Mouse (Mus musculus) thymus, adult 2 months (tissue): ENCODE results near the gene Polr3b. TPM values are rescaled to one million over a fixed set of nuclear protein-coding genes. Genes with fewer than 3 reads are reported as not detected.

Experiments used
- DNase-seq: peaks from one replicate; pipeline ENCODE4 v3.0.0; 2021
- H3K27ac ChIP-seq: fragments of 200-500 bp; 2 replicates; pipeline ENCODE4 v1.5.1; 2012; ENCODE audit warnings: low read length, control low read depth; ENCODE audit not compliant: control insufficient read depth, insufficient read depth
- H3K27me3 ChIP-seq: fragments of 200-500 bp; 2 replicates; pipeline ENCODE4 v1.6.1; 2012; ENCODE audit warnings: mild to moderate bottlenecking, low read length, moderate library complexity, mixed read lengths; ENCODE audit not compliant: control insufficient read depth, insufficient read depth
- H3K36me3 ChIP-seq: fragments of 200-500 bp; 2 replicates; pipeline ENCODE4 v1.6.1; 2012; ENCODE audit warnings: mild to moderate bottlenecking, low read length, moderate library complexity; ENCODE audit not compliant: control insufficient read depth, insufficient read depth
- H3K4me1 ChIP-seq: fragments of 200-500 bp; replicated peaks from 2 replicates; pipeline ENCODE4 v1.6.1; 2012; ENCODE audit warnings: low read length; ENCODE audit not compliant: control insufficient read depth, insufficient read depth
- H3K4me3 ChIP-seq: fragments of 200-500 bp; 2 replicates; pipeline ENCODE4 v1.5.1; 2012; ENCODE audit warnings: mild to moderate bottlenecking, low read length, control low read depth, moderate library complexity; ENCODE audit not compliant: control insufficient read depth, insufficient read depth
- CTCF ChIP-seq: fragments of 200-500 bp; IDR thresholded peaks from 2 replicates; pipeline ENCODE4 v1.5.1; 2012; ENCODE audit warnings: mild to moderate bottlenecking, control low read depth, low read length, moderate library complexity, borderline replicate concordance; ENCODE audit not compliant: control insufficient read depth, poor library complexity, insufficient read depth; ENCODE audit errors: extremely low read depth
- POLR2A ChIP-seq: fragments of 200-500 bp; IDR thresholded peaks from 2 replicates; pipeline ENCODE4 v1.6.1; 2012; ENCODE audit warnings: mild to moderate bottlenecking, low read length, control low read depth, moderate library complexity; ENCODE audit not compliant: control insufficient read depth, poor library complexity, insufficient read depth; ENCODE audit errors: extremely low read depth
- WGBS: fragments of 180-500 bp; shearing (Covaris S2); methylation state at CpG from one replicate; pipeline ENCODE4 v1.1.7; 2018; 5-methylcytosine and 5-hydroxymethylcytosine counted together
- polyA plus RNA-seq: library from polyadenylated mRNA; depleted of rRNA; stranded (reverse); fragments of >200 nt; gene quantifications from 2 replicates; pipeline ENCODE4 v1.2.3, GENCODE M21; 2012

Gene Polr3b
- polyA plus RNA-seq, 1 experiment: 6.6 TPM

DNA sequence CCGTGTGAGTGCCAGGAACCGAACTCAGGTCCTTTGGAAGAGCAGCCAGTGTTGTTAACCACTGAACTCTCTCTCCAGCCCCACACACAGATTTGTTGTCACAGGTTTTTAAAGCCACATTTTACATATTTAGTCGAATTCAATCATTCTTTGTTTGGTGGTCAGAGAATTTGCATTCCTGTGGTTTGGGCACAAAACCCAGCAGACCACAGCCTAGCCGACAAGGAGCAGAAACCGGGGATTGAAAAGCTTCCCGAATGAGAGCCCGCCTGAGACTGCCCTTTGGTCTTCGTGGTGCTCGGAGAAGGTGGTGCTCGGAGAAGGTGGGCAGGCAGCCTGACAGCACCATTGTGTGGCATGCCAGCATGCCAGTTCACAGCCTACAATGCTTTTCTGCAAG, 91.0 kb downstream of the Polr3b start:
- no peak for DNase-seq
- WGBS: 88% methylated on average over 10 of the region's 10 CpGs
- Histone ChIP-seq H3K4me1 (peaks cover 2% of the 10 kb centered on the region; the same call in 1 of the 2 replicates), H3K36me3 (peaks cover 4% of the 10 kb centered on the region; the same call in 1 of the 2 replicates), H3K27me3 (no peaks in the 10 kb centered on the region), H3K27ac (no peak overlapping the region), H3K4me3 (no peak overlapping the region)
- no peak for TF ChIP-seq POLR2A

- H3K27ac ChIP-seq: no peak overlapping the region
- TF ChIP-seq POLR2A (no peak), CTCF (no peak)
- no peak overlapping the region for H3K4me3 ChIP-seq
- H3K36me3 ChIP-seq: peaks cover 4% of the 10 kb centered on the region
- 57% methylated on average over 7 of the region's 7 CpGs for WGBS
- peaks cover 2% of the 10 kb centered on the region; the same call in 1 of the 2 replicates for H3K4me1 ChIP-seq
- no peak for DNase-seq
- no peaks in the 10 kb centered on the region for H3K27me3 ChIP-seq
These were observed 93.5 kb downstream of the Polr3b start for GRCm38 (mm10) chr10:84715639-84716038.

DNA sequence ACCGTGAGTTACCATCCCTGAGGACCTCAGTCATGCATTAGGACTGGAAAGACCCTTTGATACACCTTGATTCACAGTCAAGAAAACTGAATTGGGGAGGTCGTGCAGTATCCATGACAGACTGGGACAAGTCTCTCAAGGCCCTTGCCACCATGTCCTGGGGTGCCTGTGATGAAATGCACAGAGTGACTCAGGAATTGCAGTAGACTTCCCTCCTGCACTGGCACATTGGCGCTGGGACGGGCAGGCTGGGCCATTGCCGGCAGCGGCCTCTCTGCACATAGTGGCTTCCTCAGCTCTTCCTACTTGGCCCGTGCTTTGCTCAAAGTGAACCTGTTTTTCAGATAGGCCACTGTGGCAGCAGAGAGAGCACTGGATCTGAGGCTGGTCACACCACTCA, 94.5 kb downstream of the Polr3b start:
- H3K4me1 ChIP-seq: peaks cover 2% of the 10 kb centered on the region; the same call in 1 of the 2 replicates
- whole genome bisulfite sequencing: 98% methylated on average over 7 of the region's 7 CpGs
- TF ChIP-seq CTCF (no peak), POLR2A (no peak)
- H3K36me3 ChIP-seq: peaks cover 10% of the 10 kb centered on the region
- no peaks in the 10 kb centered on the region for H3K27me3 ChIP-seq
- DNase-seq: no peak
- H3K4me3 ChIP-seq: no peak overlapping the region
- H3K27ac ChIP-seq: no peak overlapping the region

DNA sequence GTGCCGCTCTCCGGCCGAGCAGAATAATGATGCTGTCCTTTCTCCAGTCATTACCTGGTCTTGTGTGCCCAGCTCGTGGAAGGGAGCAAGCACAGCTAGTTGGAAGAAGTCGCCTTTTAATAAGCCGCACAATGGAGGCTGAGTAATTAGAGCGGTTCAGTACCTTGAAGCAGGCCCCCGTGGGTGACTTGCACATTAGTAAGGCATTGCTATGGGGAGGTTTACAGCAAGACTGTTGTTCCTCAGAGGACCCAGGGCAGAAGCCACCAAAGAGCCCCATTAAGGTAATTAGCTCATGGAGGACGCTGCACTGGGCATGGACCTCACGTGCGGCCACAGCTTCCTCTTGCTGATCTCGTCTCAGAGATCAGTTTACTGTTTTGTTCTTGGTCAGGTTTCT, 100.6 kb downstream of the Polr3b start:
- no peak overlapping the region for H3K4me3 ChIP-seq
- H3K36me3 ChIP-seq: peaks cover 7% of the 10 kb centered on the region; the same call in 1 of the 2 replicates
- no peak overlapping the region for H3K27ac ChIP-seq
- H3K4me1 ChIP-seq: no peaks in the 10 kb centered on the region
- 95% methylated on average over 12 of the region's 12 CpGs for WGBS
- TF ChIP-seq POLR2A: no peak
- TF ChIP-seq CTCF: no peak
- DNase-seq: no peak
- no peaks in the 10 kb centered on the region for H3K27me3 ChIP-seq

DNA sequence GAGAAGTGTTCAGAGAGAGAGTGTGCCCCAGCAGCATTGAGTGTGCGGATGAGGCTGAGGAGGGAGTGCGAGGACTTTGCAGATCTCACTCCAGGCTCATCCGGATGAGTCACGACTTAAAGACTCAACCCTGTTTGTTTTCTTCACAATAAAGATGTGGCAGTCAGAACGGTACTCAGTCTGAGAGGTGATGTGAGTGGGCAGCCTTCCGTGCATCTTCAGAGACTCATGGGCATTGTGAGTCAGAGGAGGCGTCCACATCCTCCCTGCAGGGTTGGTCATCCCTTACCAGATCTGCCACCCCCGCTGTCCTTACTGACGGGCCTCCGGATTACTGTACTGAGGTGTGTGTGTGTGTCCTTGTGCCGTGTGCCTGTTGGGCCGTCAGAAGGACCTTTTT, 104.9 kb downstream of the Polr3b start:
- 96% methylated on average over 12 of the region's 12 CpGs for WGBS

DNA sequence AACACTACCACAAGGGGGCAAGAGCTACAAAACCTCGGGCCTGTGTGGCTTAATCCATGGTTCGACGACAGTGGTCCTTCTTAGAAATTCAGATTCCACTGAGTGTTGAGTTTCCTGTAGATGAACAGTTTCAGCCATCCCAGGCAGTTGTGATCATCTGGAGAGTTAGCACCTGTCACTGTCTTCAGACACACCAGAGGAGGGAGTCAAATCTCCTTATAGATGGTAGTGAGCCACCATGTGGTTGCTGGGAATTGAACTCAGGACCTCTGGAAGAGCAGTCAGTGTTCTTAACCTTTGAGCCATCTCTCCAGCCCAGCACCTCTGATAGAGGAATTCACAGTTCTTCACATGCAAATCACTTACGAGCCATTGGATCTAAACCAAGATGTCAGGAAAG, 105.7 kb downstream of the Polr3b start:
- 75% methylated on average over 4 of the region's 4 CpGs for WGBS
- no peaks in the 10 kb centered on the region for H3K27me3 ChIP-seq
- no peaks in the 10 kb centered on the region for H3K4me1 ChIP-seq
- no peak overlapping the region for H3K27ac ChIP-seq
- no peak overlapping the region for H3K4me3 ChIP-seq
- TF ChIP-seq POLR2A (no peak), CTCF (no peak)
- no peaks in the 10 kb centered on the region for H3K36me3 ChIP-seq
- no peak for DNase-seq

More for the DNA sequence above, 104.9 kb downstream of the Polr3b start:
- no peaks in the 10 kb centered on the region for H3K27me3 ChIP-seq
- H3K4me1 ChIP-seq: no peaks in the 10 kb centered on the region
- DNase-seq: no peak
- no peak overlapping the region for H3K4me3 ChIP-seq
- no peak for TF ChIP-seq POLR2A
- no peak for TF ChIP-seq CTCF
- no peak overlapping the region for H3K27ac ChIP-seq
- no peaks in the 10 kb centered on the region for H3K36me3 ChIP-seq

GRCm38 (mm10) chr10:84730078-84730477, 108.0 kb downstream of the Polr3b start:
- Histone ChIP-seq H3K4me1 (no peaks in the 10 kb centered on the region), H3K27me3 (no peaks in the 10 kb centered on the region), H3K36me3 (no peaks in the 10 kb centered on the region), H3K27ac (no peak overlapping the region), H3K4me3 (no peak overlapping the region)
- no peak for DNase-seq
- TF ChIP-seq POLR2A (no peak), CTCF (peak; percentile 58; the same call in 1 of the 2 replicates)
- WGBS: 90% methylated on average over 3 of the region's 3 CpGs
